Mouse (Mus musculus): ENCODE data around the gene Sertad2.

The Sertad2 gene

GRCm38 (mm10) chr11:20542739-20543452 lies at the start of gene Sertad2:
TSS of gene Sertad2 (plus strand) at chr11:20543253.
- DNase-seq = peak; percentile 98

- no peak for DNase-seq
These were observed 49.0 kb upstream of the Sertad2 start for GRCm38 (mm10) chr11:20493922-20494626.

DNA sequence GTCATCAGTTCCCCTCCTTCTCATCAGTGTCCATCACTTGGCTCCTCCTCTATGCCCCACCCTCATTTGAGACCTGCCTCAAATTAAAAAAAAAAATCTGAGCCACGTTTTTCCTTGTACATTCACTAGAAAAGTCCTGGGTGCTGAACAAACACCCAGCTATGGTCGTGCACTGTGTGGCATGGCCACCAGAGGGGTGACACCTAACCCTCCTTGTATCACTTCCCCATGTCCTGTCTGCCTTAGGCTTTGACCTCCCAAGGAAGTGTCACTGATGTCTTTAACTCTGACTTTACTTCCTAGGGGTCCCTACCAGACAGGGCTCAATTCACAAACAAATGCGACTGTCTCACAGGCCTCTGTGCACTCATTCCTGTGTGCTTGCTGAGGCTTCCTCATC lies 42.5 kb upstream of the Sertad2 start:
- DNase-seq = no peak

- no peak for DNase-seq
These were observed 41.7 kb upstream of the Sertad2 start for GRCm38 (mm10) chr11:20501160-20501955.

- no peak for DNase-seq
These were observed 29.5 kb upstream of the Sertad2 start for GRCm38 (mm10) chr11:20513574-20513973.

DNA sequence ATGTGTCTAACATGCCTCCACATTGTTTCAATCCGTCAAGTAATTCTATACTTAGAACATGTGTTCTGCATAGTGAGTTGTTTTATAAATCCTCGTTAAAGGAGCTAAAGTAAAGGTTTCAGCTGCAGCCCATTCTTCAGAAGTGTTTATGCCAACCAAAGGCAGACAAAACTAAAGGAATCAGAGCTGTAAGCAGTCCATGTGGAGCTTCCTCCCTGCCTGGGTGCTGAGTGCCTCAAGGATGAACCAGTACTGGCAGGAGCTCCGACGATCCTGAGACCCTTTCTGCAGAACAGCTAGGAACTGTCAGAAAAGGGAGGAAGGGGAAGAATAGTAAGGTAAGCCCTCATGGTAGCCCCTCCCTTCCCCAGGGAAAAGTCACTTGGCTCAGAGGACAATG lies 28.3 kb upstream of the Sertad2 start:
- DNase-seq = no peak

- DNase-seq = no peak
These were observed 21.7 kb upstream of the Sertad2 start for GRCm38 (mm10) chr11:20521321-20521720.

- DNase-seq = no peak
These were observed 20.3 kb upstream of the Sertad2 start for GRCm38 (mm10) chr11:20522750-20523149.

- DNase-seq = no peak
These were observed 18.6 kb upstream of the Sertad2 start for GRCm38 (mm10) chr11:20524435-20524834.

- DNase-seq = no peak
These were observed 17.1 kb upstream of the Sertad2 start for GRCm38 (mm10) chr11:20525909-20526308.

DNA sequence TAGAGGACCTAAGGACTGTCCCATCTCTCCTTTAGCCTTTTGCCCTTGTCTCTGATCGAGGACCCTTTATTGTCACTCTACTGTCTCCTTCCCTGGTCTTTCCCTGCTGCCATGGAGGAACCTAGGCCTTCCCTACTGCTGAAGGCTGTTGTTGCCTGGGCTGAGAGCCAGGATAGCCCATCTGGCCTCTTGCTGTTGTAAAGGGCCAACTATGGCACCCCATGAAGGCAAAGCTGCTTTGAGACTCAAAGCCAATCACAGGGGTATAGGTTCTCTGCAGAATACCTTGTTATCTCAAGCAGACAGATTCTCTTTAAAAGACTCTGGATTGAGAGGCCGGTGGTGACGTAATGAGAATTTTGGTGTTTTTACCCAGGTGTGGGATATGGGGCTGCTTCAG lies 15.2 kb upstream of the Sertad2 start:
- DNase-seq = no peak

DNA sequence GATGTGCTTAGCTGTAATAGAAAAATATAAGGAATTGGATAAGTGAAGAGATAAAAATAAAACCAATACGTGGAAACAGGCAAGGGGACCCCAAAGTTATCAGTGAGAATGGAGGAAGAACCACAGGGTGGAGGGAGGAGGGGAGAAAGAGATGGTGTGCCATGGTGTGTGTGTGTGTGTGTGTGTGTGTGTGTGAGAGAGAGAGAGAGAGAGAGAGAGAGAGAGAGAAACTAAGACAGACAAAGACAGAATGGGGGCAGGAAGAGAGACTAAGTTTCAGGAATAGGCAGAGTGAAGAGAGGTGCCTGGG lies 11.4 kb upstream of the Sertad2 start:
- no peak for DNase-seq

GRCm38 (mm10) chr11:20531992-20532881 lies 10.8 kb upstream of the Sertad2 start:
- DNase-seq = peak; percentile 50 to 55

DNA sequence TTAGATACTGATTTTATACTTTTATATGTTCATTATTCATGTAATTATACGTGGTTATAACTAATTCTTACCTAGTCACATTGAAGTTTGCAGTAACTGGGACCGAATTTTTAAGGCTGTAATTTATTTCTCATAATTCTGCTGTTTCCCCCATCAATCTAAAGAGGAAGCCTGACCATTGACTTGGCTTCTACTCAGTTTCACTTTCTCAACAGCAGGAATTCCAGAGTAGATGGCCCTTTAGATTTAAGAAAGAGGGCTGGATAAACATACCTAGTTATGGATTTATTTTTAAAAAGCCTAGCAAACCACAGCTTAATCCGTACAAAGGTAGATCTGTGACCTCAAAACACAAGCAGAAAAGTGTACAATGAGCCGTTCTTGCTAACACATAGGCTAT lies 9.8 kb upstream of the Sertad2 start:
- DNase-seq = no peak

DNA sequence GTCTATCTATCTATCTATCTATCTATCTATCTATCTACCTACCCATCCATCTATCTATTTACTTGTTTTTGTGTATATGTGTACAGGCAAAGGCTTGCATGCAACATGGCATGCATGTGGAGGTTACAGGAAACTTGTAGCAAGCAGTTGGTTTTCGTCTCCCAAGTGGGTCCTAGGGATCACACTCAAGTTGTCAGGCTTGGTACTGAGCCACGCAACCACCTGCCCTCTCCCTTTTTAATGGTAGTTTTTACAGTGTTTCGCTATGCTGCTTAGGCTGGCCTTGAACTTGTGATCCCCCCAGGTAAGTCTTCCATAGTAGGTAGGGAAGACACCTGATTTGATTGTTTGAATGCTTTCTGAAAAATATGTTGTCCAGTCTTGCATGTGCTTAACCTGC lies 5.8 kb upstream of the Sertad2 start:
- no peak for DNase-seq

- DNase-seq = no peak
These were observed 4.6 kb upstream of the Sertad2 start for GRCm38 (mm10) chr11:20538496-20538895.

DNA sequence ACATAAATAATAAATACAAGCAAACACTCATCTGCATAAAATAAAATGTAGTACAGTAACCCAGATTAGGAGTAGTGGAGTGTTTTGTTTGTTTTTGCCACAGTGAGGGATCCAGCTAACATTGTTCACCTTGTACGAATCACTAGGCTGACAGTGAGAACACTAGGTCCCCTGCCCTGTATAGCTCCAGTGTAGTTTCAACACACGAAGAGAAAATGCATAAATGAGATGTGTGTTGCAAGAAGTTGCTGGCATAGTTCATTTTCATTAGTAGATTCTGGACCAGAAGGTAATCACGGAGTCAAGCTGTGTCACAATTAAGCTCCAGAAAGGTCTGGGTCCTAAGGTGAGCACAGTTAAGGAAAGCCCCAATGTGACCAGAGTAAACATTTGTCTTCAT lies 1.8 kb upstream of the Sertad2 start:
- DNase-seq = no peak

DNA sequence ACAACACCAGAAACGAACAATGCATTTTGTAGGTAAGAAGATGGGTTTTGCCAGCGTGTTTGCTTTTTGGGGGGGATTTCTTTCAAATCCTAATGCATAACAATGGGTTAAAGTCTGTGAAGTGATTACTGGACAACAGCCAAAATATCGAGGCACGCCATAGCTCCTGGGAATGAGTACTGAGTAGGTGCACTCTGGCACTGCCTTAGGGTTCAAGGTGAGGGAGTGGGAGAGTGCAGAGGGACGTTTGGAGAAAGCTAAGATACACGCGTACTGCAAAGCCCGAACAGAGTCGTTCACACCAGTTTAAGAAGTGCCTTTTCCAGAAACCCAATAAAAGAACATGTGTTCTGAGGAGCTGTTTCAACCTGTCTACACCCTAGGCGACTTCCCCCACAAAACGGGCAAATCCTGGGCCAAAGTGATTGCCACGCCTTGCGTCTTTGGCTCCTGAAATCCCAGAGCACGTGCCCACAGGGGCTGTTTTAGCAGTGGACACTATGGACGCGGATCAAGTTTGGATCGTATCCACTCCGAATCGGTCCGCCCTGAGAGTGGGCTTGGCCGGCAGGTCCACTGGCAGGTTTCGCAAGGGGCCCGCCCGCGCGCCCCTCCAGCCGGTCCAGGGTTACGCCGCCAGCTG lies 937 bp upstream of the Sertad2 start:
- no peak for DNase-seq

GRCm38 (mm10) chr11:20543453-20544120 lies 534 bp downstream of the Sertad2 start:
- DNase-seq = peak in 1 of 2 experiments; percentile 50

DNA sequence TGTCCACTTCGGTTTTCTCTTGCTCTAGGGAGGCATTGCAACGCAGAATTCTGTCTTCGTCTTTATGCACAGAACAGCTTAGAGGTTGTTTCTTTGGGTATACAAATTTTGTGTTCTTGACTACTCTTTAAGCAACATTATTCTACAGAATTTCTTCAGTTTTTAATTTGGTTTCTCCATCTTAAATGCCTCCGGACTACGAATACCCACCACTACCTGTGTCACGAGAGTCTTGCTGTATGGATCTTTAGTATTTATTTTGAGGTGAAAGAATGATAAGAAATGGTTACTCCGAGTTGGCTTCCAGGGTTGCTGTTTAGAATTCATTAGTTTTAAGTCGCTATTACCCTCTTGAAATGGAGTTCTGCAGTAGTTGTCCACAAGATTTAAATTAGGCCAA lies 1.3 kb downstream of the Sertad2 start:
- DNase-seq = no peak

- DNase-seq = no peak
These were observed 1.9 kb downstream of the Sertad2 start for GRCm38 (mm10) chr11:20544801-20545515.

Measured in thymus, adult 18-20 months (tissue).